Mouse (Mus musculus): Measurements from ENCODE around the gene Vwa5b1. TPM values are rescaled to one million over a fixed set of nuclear protein-coding genes. Genes with fewer than 3 reads are reported as not detected.
A peak's percentile ranks its signal among the peaks of the same experiment; 100 is the strongest.

Gene Vwa5b1
- polyA plus RNA-seq, 1 experiment from 2014 or later = 0.11 TPM

DNA sequence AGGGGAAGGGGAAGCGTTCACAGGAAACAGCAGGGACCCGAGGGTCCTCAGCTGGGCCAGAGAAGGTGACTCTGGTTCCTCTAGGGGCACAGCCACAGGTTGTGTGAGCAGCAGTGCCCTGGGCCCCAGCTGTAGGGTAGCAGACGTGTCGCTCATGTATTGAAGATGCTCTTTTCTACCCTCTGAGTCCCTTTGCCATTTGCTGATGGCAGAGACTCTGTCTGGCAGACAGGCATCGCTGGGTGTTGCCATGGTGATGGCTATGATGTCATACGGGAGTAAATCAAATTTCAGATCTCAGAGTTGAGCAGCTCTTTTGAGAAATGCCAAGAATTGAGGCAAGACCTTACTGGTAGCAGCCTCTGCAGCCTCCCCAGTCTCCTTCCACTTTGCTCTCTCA is 17.4 kb upstream of the Vwa5b1 start:
- H3K27ac ChIP-seq (ENCODE audit: low read length) = no peak overlapping the region
- 51% methylated on average over 6 of the region's 6 CpGs for WGBS
- no peaks in the 10 kb centered on the region for H3K4me1 ChIP-seq (ENCODE audit: control insufficient read depth, insufficient read depth, low read length)
- H3K9ac ChIP-seq (ENCODE audit: low read depth, low read length) = no peak overlapping the region
- no peak for ATAC-seq
- H3K27me3 ChIP-seq (replicated peaks; ENCODE audit: control insufficient read depth, insufficient read depth, low read length) = no peaks in the 10 kb centered on the region
- no peak overlapping the region for H3K4me3 ChIP-seq (ENCODE audit: low read length)
- no peak overlapping the region for H3K4me2 ChIP-seq (ENCODE audit: low read depth, low read length)
- H3K36me3 ChIP-seq (ENCODE audit: control insufficient read depth, insufficient read depth, low read length) = no peaks in the 10 kb centered on the region
- no peaks in the 10 kb centered on the region for H3K9me3 ChIP-seq (ENCODE audit: control insufficient read depth, low read length)

GRCm38 (mm10) chr4:138651881-138652280 is 16.2 kb upstream of the Vwa5b1 start:
- ATAC-seq = no peak
- 94% methylated on average over 4 of the region's 4 CpGs for WGBS
- no peaks in the 10 kb centered on the region for H3K27me3 ChIP-seq (replicated peaks; ENCODE audit: control insufficient read depth, insufficient read depth, low read length)

GRCm38 (mm10) chr4:138648096-138648635 is 12.5 kb upstream of the Vwa5b1 start:
- Histone ChIP-seq H3K4me1 (ENCODE audit: control insufficient read depth, insufficient read depth, low read length) (no peaks in the 10 kb centered on the region), H3K4me2 (ENCODE audit: low read depth, low read length) (no peak overlapping the region), H3K9me3 (ENCODE audit: control insufficient read depth, low read length) (no peaks in the 10 kb centered on the region), H3K9ac (ENCODE audit: low read depth, low read length) (no peak overlapping the region), H3K27ac (ENCODE audit: low read length) (no peak overlapping the region), H3K27me3 (replicated peaks; ENCODE audit: control insufficient read depth, insufficient read depth, low read length) (no peaks in the 10 kb centered on the region), H3K36me3 (ENCODE audit: control insufficient read depth, insufficient read depth, low read length) (no peaks in the 10 kb centered on the region), H3K4me3 (ENCODE audit: low read length) (no peak overlapping the region)
- no peak for ATAC-seq
- WGBS = 49% methylated on average over 3 of the region's 3 CpGs

More at GRCm38 (mm10) chr4:138651881-138652280, 16.2 kb upstream of the Vwa5b1 start:
- H3K4me2 ChIP-seq (ENCODE audit: low read depth, low read length) = no peak overlapping the region
- no peaks in the 10 kb centered on the region for H3K4me1 ChIP-seq (ENCODE audit: control insufficient read depth, insufficient read depth, low read length)
- H3K36me3 ChIP-seq (ENCODE audit: control insufficient read depth, insufficient read depth, low read length) = no peaks in the 10 kb centered on the region
- H3K4me3 ChIP-seq (ENCODE audit: low read length) = no peak overlapping the region
- no peaks in the 10 kb centered on the region for H3K9me3 ChIP-seq (ENCODE audit: control insufficient read depth, low read length)
- H3K9ac ChIP-seq (ENCODE audit: low read depth, low read length) = no peak overlapping the region
- H3K27ac ChIP-seq (ENCODE audit: low read length) = no peak overlapping the region

DNA sequence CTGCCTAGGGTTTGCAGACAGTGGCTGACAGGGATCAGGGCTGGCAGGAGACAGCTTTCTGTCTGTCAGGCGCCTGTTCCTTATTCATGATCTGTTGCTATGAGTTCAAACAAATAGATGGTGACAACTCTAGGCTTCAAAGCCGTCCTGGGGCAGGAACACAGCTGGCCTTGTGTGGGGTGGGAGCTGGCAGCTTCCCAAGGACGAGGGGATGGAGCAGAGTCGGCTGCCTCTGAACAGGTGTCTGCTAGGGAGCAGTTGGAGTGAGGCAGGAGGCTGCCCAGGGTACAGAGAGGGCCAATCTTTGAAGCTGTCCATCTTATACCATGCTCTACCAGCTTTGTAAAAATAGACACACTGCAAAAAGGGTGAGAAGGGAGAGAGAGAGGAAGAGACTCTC is 6.6 kb upstream of the Vwa5b1 start:
- Histone ChIP-seq H3K27ac (ENCODE audit: low read length) (no peak overlapping the region), H3K4me3 (ENCODE audit: low read length) (no peak overlapping the region), H3K9ac (ENCODE audit: low read depth, low read length) (no peak overlapping the region), H3K9me3 (ENCODE audit: control insufficient read depth, low read length) (no peaks in the 10 kb centered on the region), H3K4me2 (ENCODE audit: low read depth, low read length) (no peak overlapping the region), H3K36me3 (ENCODE audit: control insufficient read depth, insufficient read depth, low read length) (no peaks in the 10 kb centered on the region), H3K27me3 (replicated peaks; ENCODE audit: control insufficient read depth, insufficient read depth, low read length) (no peaks in the 10 kb centered on the region), H3K4me1 (ENCODE audit: control insufficient read depth, insufficient read depth, low read length) (no peaks in the 10 kb centered on the region)
- no peak for ATAC-seq
- 23% methylated on average over 4 of the region's 4 CpGs for WGBS

GRCm38 (mm10) chr4:138636146-138636511 is 445 bp upstream of the Vwa5b1 start:
- Histone ChIP-seq H3K4me3 (ENCODE audit: low read length) (no peak overlapping the region), H3K36me3 (ENCODE audit: control insufficient read depth, insufficient read depth, low read length) (no peaks in the 10 kb centered on the region), H3K9me3 (ENCODE audit: control insufficient read depth, low read length) (no peaks in the 10 kb centered on the region), H3K4me1 (ENCODE audit: control insufficient read depth, insufficient read depth, low read length) (peaks cover 3% of the 10 kb centered on the region; the same call in 1 of the 2 replicates), H3K27ac (ENCODE audit: low read length) (no peak overlapping the region), H3K9ac (ENCODE audit: low read depth, low read length) (no peak overlapping the region), H3K4me2 (ENCODE audit: low read depth, low read length) (no peak overlapping the region), H3K27me3 (replicated peaks; ENCODE audit: control insufficient read depth, insufficient read depth, low read length) (no peaks in the 10 kb centered on the region)
- ATAC-seq = no peak
- WGBS = 45% methylated on average over 4 of the region's 4 CpGs

- ATAC-seq = peak; percentile 92
- Histone ChIP-seq H3K9me3 (ENCODE audit: control insufficient read depth, low read length) (no peaks in the 10 kb centered on the region), H3K36me3 (ENCODE audit: control insufficient read depth, insufficient read depth, low read length) (no peaks in the 10 kb centered on the region), H3K4me2 (ENCODE audit: low read depth, low read length) (no peak overlapping the region), H3K9ac (ENCODE audit: low read depth, low read length) (no peak overlapping the region), H3K4me3 (ENCODE audit: low read length) (no peak overlapping the region), H3K27me3 (replicated peaks; ENCODE audit: control insufficient read depth, insufficient read depth, low read length) (no peaks in the 10 kb centered on the region), H3K27ac (ENCODE audit: low read length) (no peak overlapping the region), H3K4me1 (ENCODE audit: control insufficient read depth, insufficient read depth, low read length) (no peaks in the 10 kb centered on the region)
- WGBS = 58% methylated on average over 5 of the region's 5 CpGs
Measured at GRCm38 (mm10) chr4:138628256-138628655, 7.4 kb downstream of the Vwa5b1 start.

DNA sequence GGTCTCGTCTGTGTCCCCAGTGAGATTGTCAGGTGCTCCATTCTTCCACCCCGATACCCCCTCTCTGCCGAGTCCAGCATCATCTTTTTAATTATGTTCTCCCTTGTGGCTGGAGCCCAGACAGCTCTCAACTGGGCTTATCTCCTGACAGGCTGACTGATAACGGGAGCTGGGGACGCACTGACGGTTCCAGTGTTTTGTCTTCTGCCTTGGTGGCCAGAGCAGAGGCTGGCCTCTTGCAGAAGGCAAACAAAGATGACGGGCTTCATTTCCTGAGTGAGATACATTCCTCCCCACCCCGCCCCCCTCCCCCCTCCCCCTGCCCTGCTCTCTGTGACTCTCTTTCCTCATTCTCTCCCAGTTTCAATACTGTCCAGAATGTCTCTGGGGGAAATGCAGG is 21.2 kb downstream of the Vwa5b1 start:
- Histone ChIP-seq H3K27me3 (replicated peaks; ENCODE audit: control insufficient read depth, insufficient read depth, low read length) (0 out of 2 replicates have a peak, but pooled peaks cover 3% of the 10 kb centered on the region), H3K4me2 (ENCODE audit: low read depth, low read length) (no peak overlapping the region), H3K36me3 (ENCODE audit: control insufficient read depth, insufficient read depth, low read length) (no peaks in the 10 kb centered on the region), H3K27ac (ENCODE audit: low read length) (no peak overlapping the region), H3K9ac (ENCODE audit: low read depth, low read length) (no peak overlapping the region), H3K4me1 (ENCODE audit: control insufficient read depth, insufficient read depth, low read length) (0 out of 2 replicates have a peak, but pooled peaks cover 7% of the 10 kb centered on the region), H3K9me3 (ENCODE audit: control insufficient read depth, low read length) (no peaks in the 10 kb centered on the region), H3K4me3 (ENCODE audit: low read length) (no peak overlapping the region)
- no peak for ATAC-seq
- WGBS = 4% methylated on average over 8 of the region's 8 CpGs

DNA sequence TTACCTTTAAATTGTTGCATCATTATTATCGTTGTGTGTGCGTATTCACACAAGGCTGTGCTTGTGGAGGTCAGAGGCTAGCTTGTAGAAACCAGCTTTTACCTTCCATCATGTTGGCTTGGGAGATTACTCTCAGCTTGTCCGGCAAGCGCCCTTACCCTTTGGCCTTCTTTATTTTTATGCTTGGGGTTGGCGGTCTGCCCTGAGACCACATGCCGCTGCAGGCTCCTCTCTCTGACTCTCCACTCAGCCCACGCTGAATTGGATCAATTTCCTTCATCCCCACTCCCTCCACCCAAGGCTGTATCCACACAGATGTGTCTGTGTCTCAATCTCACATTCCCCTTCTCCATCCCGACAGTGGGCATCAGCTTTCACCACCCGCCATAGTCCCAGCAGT is 33.8 kb downstream of the Vwa5b1 start:
- Histone ChIP-seq H3K9me3 (ENCODE audit: control insufficient read depth, low read length) (no peaks in the 10 kb centered on the region), H3K36me3 (ENCODE audit: control insufficient read depth, insufficient read depth, low read length) (no peaks in the 10 kb centered on the region), H3K27me3 (replicated peaks; ENCODE audit: control insufficient read depth, insufficient read depth, low read length) (no peaks in the 10 kb centered on the region), H3K4me3 (ENCODE audit: low read length) (no peak overlapping the region), H3K27ac (ENCODE audit: low read length) (no peak overlapping the region), H3K4me2 (ENCODE audit: low read depth, low read length) (no peak overlapping the region), H3K9ac (ENCODE audit: low read depth, low read length) (no peak overlapping the region), H3K4me1 (ENCODE audit: control insufficient read depth, insufficient read depth, low read length) (no peaks in the 10 kb centered on the region)
- 70% methylated on average over 9 of the region's 9 CpGs for WGBS
- no peak for ATAC-seq

- Histone ChIP-seq H3K36me3 (ENCODE audit: control insufficient read depth, insufficient read depth, low read length) (no peaks in the 10 kb centered on the region), H3K27ac (ENCODE audit: low read length) (no peak overlapping the region)
- 11% methylated on average over 7 of the region's 7 CpGs for WGBS
Measured at GRCm38 (mm10) chr4:138597904-138598347, 37.8 kb downstream of the Vwa5b1 start.

More at GRCm38 (mm10) chr4:138597904-138598347, 37.8 kb downstream of the Vwa5b1 start:
- H3K9ac ChIP-seq (ENCODE audit: low read depth, low read length) = no peak overlapping the region
- H3K4me3 ChIP-seq (ENCODE audit: low read length) = no peak overlapping the region
- H3K27me3 ChIP-seq (replicated peaks; ENCODE audit: control insufficient read depth, insufficient read depth, low read length) = no peaks in the 10 kb centered on the region
- no peaks in the 10 kb centered on the region for H3K9me3 ChIP-seq (ENCODE audit: control insufficient read depth, low read length)
- no peak overlapping the region for H3K4me2 ChIP-seq (ENCODE audit: low read depth, low read length)
- ATAC-seq = no peak
- no peaks in the 10 kb centered on the region for H3K4me1 ChIP-seq (ENCODE audit: control insufficient read depth, insufficient read depth, low read length)
